Mouse (Mus musculus): ENCODE results near the gene Caskin2.

Gene Caskin2

DNA sequence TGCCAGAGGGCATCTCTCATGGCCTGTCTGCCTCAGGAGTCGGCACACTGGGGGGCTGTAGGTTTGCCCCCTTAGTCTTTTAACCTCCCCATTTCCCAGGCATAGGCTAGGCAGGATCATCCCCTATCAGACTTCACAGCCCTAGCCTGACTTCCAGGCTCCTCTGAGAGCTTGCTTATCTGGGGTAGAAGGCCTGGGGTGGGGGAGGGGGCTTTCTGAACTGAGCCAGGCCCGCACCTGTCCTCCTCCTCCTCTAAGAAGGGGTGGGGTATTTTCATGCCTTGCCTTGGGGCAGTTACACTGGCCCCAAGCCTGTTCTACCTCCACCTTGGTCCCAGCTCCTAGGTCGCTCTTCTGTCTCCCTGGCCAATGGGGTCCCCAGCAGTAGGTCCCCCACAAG, 18.1 kb upstream of the Caskin2 start:
- no peak for DNase-seq (ENCODE audit: low read depth, low spot score)

DNA sequence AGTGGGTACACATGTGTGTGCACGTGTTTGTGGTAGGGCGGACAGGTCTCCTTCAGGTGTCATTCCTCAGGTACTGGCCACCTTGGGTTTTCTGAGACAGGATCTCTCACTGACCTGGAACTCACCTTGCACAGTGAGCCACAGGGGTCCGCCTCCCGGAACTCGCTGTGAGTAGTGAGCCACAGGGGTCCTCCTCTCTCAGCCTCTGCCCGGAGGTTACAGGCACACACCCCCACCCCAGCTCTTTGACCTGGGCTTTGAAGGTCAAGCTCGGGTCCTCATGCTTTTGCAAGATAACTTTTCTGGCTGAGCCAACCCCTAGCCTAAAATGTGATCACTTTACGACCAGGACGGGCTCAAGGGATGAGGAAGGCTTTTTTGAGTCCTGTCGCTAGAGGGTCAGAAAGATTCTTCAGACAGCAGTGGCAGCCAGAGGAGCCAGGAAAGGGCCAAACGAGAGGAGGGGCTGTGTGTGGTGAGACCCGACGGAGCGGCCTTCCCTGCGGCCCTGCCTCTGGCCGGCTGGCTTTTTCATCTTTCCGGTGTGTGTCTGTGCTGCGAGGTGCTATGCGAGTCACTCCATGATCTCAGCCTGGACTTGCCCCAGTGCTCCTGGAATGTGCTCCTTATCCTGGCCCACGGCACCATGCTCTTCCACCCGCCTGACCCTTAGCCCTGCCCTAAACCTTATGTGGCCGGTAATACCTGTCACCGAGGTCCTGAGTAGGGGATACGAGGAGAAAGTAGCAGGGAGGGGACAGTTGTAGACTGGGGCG, 17.3 kb upstream of the Caskin2 start:
- no peak for DNase-seq (ENCODE audit: low read depth, low spot score)

DNA sequence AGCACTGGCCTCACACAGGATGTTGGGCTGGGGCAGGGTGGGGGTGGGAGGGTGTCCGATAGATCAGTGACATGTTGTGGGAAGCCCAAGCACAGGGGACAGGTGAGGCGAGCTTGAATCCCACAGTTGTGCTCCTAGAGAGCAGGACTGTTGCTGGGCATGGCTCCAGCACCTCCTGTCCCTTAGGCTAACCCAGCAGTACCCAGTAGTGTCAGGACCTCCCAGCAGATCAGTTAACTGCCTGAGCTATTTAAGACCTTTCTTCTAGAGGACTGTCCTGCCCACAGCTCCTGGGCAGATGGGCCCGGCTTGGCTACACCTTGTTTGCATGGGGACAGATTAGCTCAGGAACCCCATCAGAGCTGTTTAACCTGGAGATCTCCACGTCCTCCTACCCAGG, 15.6 kb upstream of the Caskin2 start:
- no peak for DNase-seq (ENCODE audit: low read depth, low spot score)

DNA sequence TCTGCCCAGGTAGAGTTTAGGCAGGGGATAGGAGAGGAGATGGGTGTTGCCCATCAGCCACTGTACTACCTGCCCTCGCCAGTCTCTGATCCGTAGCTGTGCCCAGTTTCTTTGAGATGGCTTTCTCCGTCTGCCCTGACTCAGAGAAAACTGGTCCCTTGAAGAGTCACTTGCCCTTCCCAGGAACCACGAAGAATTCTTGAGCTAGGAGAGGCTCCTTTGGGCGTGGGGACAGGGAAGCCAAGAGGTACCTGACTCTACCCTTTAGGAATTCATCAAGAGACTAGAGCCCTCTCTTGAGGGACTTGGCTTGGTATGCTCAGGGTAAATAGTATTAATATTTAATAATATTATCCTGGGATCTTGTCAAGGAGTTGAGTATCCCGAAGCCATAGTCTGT, 14.2 kb upstream of the Caskin2 start:
- DNase-seq (ENCODE audit: low read depth, low spot score): no peak

DNA sequence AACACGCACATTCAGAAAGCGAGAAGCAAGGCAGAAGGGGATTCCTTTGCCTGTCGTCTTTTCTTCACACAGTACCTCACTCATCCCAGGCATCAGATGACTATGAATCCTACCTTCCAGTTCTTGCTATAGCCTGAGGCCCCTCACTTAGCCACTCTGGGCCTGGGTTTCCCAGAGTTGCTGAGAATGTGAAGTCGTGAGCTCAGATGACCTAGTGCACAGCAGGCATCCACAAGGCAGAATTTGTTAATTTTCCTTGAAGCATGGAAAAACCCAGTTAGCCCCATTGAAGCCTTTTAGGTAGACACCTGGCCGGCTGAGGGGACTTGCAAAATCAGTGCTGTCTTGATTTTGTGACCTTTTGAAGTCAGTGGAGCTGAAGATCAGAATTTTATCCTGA, 13.0 kb upstream of the Caskin2 start:
- DNase-seq (ENCODE audit: low read depth, low spot score): no peak

DNA sequence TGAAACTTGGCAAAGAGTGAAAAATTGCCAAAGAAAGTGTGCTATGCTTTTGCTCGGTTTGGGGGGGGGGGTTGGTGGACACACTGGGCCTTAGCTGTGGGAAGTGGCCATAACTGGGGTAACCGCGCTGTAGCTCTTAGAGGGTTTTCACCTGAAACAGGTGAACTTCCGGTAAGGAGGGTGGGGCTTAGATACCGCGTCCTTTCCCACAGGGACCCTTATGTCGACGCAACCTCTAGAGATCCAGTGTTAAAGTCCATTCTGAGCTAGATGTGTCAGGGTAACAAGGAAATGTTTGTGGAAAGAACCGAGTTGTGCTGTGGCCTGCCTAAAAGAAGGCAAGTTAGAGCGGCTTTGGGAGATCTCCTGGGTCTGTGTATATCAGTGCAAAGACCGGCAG, 11.4 kb upstream of the Caskin2 start:
- no peak for DNase-seq (ENCODE audit: low read depth, low spot score)

DNA sequence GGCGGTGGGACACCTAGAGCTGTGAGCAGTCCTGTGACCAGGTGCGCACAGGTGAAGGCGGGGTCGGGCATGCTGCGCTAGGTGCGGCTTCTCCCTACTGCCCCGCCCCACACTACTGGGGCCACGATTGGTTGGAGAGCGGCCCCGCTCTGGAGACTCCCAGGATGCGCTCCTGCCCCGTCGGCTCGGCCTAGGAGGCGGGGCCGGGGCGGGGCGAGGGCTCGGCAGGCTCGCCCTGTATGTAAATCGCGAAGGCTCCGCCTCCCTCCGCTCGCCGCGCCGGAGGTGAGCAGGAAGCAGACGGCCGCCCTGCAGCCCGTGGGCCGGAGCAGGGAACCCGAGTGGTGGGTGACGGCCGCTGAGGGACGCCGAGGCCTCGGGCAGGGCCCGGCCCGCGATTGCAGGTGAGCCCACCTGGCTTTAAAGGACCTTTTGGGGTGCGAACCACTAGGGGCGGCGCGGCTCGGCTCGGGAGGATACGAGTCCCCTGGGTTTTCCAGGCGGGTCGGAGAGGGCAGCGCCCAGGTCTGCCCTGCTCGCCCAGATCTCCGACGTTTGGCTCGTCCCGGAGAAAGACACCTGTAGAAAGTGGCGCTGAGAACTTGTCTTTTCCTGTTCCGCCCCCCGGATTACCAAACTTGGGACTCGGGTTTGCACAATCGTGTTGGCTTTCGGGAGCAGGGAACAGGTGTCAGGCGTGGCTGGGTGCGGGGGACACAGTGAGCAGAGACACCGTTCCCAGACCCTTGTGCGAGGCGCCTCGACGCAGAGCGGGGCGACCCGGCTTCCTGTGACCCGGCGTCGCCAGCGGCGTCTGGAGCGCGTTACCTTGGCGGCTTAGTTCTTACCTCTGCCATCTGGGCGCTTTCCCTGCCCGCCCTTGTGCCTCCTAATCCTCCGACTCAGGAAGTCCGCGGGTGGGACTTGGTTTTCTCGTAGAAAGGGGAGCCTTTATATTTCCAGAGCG, 10.6 kb upstream of the Caskin2 start, which contains the start of gene Llgl2:
Gene Llgl2, plus strand, starts transcription at position 276 of the 967 bp plus-strand sequence.
- peak; percentile 84 for DNase-seq (ENCODE audit: low read depth, low spot score)

DNA sequence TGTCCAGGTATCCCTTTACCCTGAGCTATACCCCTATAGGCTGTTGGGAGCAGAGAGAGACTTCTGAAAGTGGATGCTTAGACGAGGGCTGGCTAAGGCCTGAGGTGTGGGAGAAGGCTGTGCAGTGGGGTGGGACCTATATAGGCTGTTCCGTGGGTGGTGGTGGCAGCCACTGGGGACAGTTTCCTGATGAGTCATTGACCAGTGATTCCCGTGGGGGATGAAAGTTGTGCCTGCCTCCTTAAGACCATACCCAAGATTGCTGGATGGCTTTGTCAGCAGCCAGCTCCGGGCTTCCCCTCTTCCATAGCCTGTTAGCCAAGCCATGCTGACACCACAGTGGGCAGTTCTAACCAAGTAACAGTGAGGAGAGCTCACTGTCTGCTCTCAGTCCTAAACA, 7.6 kb upstream of the Caskin2 start:
- DNase-seq (ENCODE audit: low read depth, low spot score): no peak

DNA sequence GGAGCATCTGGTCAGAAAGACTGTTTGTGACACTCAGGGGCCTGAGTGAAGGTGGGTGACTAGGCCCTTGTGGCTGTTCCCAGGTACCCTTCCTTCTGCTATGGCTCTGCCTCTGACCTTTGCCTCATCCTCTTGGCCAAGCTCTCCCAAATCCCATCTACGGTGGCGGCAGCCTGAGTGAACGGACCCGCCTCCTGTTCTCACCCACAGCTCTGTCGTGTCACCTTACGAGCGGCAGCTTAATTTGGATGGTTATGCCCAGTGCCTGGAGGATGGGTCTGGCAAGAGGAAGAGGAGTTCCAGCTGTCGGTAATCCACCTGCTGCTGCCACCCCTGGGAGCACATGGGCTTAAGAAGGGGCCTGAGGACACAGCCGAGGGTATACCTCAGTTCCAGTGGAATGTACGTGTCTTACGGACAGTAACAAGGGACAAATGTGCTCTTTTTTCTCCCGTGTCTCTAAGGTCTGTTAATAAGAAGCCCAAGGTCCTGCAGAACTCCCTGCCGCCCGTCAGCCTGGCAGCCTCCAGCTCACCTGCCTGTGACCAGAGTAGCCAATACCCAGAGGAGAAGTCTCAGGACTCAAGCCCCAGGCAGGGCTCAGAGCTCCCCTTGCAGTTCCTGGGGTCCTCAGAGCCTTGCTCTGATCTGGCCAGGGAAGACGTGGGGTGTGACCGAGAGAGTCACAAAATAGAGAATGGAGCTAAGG, 6.6 kb upstream of the Caskin2 start:
- no peak for DNase-seq (ENCODE audit: low read depth, low spot score)

DNA sequence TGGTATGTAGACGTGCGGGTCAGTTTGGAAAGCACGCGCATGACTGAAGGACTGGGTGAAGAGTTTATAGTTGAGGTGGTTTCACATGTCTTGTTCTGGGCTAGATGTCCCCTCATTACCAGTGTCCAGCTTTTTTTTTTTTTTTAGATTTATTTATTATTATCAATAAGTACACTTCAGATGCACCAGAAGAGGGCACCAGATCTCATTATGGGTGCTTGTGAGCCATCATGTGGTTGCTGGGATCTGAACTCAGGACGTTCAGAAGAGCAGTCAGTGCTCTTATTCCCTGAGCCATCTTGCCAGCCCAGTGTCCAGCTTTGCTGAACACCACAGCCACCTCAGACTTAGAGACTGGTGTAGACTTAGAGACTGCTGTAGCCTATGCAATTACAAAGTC, 3.9 kb upstream of the Caskin2 start:
- no peak for DNase-seq (ENCODE audit: low read depth, low spot score)

DNA sequence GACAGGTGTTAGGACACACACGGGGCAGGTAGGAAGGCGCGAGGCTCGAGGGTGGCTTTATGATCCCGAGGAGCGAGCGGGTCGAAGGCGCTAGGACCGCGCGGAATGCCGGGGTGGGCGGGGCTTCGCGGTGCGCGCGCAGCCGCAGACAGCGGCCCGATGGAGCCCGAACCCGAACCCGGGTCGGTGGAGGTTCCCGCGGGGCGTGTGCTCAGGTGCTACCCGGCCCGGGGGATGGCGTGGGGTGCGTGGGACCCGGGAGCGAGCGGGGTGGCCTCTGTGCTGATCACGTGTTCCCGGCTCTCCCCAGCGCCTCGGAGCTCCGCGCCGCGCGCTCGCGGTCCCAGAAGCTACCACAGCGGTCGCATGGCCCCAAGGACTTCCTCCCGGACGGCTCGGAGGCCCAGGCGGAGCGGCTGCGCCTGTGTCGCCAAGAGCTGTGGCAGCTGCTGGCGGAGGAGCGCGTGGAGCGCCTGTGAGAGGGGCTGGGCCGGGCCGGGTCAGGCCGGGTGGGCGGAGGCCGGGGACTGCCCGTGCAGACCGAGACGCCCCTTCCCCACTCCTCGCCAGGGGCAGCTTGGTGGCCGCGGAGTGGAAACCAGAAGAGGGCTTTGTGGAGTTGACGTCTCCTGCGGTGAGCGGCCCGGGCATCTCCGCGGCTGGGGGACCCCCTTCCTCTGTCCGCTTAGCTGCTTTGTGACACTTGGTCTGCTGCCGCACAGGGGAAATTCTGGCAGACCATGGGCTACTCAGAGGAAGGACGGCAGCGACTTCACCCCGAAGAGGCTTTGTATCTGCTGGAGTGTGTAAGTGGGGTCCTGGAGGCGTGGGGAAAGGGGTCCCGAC, 1.4 kb upstream of the Caskin2 start, which contains the start of gene Tsen54:
Gene Tsen54, plus strand, starts transcription at position 120 of the 846 bp plus-strand sequence.
- DNase-seq (ENCODE audit: low read depth, low spot score): peak; percentile 70

DNA sequence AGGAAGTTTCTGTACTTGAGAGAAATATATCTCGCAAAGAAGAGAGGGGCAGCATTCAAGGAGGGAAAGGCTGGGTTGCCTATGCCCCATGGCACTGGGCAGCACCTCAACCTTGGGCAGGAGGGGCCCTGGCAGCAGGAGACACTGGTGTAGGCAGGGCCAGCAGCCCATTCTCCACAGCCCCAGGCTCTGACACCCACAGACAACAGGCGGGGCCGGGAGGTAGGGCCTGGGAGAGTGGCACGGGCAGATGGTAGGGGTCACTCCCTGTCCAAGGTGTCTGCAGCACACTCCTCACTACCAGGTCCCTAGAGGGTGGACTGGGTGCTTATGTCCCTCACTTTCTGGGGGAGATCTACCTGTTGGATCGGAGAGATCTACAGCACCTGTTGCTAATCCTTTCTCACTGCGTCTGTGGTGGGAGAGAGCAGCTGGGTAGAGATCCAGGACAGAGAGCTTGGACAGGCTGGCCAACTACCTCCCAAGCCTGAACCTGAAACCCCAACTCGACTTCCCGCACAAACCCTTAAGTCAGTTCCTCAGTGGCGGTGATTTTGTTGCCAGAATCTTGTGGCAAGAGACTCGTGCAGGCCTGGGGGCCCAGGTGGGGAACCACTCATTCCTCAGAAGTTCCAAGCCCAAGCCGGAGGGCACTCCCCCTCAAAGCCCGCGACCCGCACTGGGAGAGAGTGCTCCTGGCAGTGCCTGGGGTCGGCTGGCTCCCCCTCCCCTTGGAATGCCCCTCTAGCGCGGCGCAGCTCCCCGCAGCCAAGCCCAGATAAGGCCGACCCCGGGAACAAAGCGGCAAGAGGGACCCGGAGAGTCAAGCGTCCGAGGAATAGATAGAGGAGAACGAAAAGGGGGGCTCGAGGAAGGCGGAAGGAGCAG, 662 bp downstream of the Caskin2 start:
- DNase-seq (ENCODE audit: low read depth, low spot score): no peak

DNA sequence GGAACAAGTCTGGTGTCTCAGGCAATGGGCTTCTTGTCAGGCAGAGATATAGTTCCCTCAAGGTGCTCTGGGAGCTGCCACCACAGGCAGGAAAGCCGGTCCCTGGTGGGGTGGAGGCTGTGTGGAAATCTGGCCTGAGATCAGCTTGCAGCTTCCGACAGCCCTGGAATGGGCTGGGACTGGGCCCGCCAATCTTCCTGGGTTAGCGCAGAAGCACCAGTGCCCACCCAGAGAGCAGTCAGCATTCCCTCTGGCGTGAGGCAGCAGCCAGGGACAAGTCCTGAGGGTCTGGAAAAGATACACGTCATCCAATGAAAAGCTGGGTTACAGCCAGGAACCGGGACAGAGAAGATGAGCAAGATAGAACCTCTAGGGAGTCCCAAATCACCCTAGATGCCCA, 1.3 kb downstream of the Caskin2 start:
- no peak for DNase-seq (ENCODE audit: low read depth, low spot score)

DNA sequence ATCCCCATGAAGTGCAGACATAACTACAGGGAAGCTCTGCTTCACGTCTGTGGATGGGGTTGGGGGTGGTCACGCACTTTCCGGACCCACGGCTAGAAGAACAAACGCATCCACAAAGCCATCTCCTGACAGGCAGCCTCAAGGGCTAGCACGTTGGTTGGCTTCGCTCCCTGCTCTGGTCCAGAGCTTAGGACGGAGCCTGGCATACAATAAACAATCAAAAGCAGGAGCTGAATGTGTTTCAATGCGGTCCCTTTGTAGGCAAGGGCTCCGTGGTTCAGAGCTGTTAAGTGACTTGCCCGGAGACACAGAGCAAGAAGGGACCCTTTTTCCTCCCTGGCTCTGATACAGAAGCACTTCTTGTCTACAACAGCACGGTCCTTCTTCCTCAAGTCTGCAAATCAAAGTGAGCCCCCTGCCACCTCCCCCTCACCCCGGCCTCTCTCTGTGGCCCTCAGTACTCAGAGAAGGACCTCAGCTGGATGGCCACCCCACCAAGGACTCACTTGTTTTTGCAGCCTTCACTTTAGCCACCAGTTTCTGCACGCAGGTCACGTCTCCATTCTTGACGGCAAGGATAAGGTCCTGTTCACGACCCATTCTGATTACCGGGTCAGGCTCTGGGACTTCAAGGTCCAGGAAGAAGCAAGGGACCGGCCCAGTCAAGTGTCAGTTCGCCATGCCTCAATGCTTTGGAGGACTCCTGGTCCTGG, 1.9 kb downstream of the Caskin2 start:
- DNase-seq (ENCODE audit: low read depth, low spot score): no peak

DNA sequence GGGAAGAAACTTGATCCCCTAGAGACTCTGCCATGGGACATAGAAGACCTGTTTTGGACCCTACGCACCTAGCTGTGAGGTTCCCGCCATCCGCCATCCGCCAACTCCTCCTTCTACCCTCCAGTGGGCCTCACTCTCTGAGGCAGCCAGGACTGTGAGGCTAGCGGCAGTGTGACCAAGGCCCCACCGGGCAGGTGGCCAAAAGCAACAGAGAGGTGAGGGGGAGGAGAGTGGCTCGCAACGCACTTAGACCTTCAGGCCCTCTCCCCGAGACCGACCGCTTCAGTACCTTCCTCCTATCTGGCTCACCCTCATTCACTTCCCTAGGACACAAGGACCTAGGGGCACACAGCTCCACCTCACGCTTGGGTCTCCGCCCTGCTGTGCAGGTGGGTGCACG, 3.1 kb downstream of the Caskin2 start:
- DNase-seq (ENCODE audit: low read depth, low spot score): no peak

DNA sequence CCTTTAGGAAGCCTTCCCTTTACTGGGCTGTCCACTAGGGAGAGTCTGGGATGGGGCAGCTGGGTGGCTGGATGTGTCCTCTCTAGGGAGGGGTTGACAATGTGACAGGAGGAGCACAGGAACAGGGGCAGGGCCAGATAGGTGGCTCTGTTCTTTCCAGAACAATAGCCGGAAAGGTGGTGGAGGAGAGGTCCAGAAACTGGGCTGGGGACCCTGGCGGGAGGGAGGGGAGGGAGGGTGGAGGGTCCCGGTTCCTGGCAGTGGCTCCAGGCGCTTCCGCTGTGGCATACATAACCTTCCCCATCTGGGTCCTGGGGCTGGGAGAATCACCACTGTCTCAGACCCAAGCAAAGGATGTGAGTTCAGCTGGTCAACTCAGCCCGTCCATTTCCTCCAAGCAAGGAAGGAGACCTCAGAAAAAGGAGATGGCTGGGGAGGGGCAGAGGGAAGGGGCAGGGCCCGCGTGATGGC, 4.1 kb downstream of the Caskin2 start:
- no peak for DNase-seq (ENCODE audit: low read depth, low spot score)

DNA sequence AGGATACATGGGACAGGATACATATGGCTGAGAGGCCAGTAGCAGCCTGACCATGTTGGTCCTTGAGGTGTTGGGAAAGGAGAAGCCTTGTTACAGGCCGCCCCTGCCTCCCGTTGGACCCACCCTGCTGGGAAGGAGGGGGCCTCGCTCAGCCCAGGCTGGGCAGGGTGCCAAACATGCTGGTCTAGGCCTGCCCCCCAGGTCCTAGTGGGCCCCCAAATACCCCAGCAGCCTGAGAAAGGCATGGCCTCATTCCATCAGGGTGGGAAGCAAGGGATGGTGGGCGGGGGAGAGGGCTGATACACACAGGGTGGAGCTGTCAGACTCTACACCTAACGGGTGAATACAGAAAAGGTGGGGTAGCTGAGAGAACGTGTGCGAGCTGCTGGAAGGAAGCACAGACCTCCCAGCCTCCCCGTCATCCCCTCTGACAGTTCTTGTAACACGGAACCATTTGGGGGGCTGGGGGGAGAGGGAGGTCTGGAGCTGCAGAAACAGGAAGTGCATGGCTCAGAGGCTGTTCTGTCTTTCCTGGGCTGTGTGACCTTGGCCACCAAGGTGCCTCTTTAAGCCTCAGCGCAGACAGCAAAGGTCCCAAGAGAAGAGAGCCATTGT, 4.6 kb downstream of the Caskin2 start:
- no peak for DNase-seq (ENCODE audit: low read depth, low spot score)

DNA sequence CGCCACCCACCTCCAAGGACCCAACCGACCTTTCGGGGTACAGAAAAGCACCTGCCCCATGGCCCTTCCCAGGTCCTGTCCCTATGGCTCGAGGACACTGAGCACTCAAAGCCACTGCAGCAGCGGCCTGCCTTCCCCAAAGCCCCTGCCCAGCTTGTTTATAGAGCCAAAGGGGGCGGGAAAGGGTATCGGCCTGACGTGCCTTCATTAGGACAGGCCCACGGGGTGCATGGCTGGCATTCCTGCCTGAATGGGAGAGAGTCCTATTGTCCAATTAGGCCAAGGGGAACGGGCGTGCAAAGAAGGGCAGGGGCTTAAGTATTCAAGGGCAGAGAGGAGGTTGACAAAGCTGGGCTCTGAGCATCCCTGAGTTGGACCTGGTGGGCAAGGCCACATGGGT, 5.5 kb downstream of the Caskin2 start:
- no peak for DNase-seq (ENCODE audit: low read depth, low spot score)

DNA sequence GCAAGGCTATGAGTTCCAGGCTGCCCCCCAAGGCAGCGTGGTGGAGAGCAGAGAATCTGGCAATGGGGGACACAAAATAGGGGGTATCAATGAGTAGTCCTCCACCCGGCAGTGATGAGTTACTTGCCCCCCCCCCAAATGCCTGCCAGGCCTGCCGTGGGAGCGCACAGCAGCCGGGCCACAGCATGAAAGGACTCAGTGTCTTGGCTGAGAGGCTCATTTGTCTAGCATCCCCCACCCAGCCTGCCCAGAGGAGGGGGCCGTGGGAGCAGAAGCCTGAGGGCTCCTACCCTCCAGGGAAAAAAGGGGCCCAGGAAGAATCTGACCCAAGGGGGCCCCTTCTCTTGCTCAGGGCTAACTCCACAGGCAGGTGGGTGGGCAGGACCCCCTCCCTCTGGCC, 6.1 kb downstream of the Caskin2 start:
- no peak for DNase-seq (ENCODE audit: low read depth, low spot score)
